Mouse (Mus musculus) ES-E14 (cell line): ENCODE data around the gene Trp63. TPM values are rescaled to one million over a fixed set of nuclear protein-coding genes. Genes with fewer than 3 reads are reported as not detected.

Experiments
- DNase-seq: peaks from one replicate; pipeline ENCODE4 v3.0.0-alpha.2; 2013; ENCODE audit warnings: low read depth, low spot score
- H3K27ac ChIP-seq: 2 replicates; pipeline ENCODE4 v1.5.1; 2012; ENCODE audit warnings: low read depth, mild to moderate bottlenecking, low read length, moderate library complexity, mixed read lengths; ENCODE audit not compliant: poor library complexity, insufficient read depth, severe bottlenecking
- H3K36me3 ChIP-seq: 2 replicates; pipeline ENCODE4 v1.6.1; 2012; ENCODE audit warnings: mild to moderate bottlenecking, low read length, moderate library complexity, mixed read lengths; ENCODE audit not compliant: control insufficient read depth, poor library complexity, insufficient read depth, severe bottlenecking
- H3K4me1 ChIP-seq, 2 experiments: fragments of 150-350 bp in 1 of 2; sonication (generic) in 1 of 2; 2 replicates each; pipeline ENCODE4 v1.6.1; 2012; ENCODE audit warnings: low read length in 2 of 2, mild to moderate bottlenecking in 1 of 2, mixed read lengths in 1 of 2; ENCODE audit not compliant: control insufficient read depth in 2 of 2, insufficient read depth in 2 of 2, poor library complexity in 1 of 2
- H3K4me3 ChIP-seq, 2 experiments: fragments of 150-350 bp in 1 of 2; sonication (generic) in 1 of 2; 2 replicates each; pipeline ENCODE4 v1.5.1; 2012; ENCODE audit warnings: low read length in 2 of 2, low read depth in 1 of 2, mild to moderate bottlenecking in 1 of 2, mixed read lengths in 1 of 2; ENCODE audit not compliant: insufficient read depth in 1 of 2, poor library complexity in 1 of 2, severe bottlenecking in 1 of 2
- H3K9ac ChIP-seq: 2 replicates; pipeline ENCODE4 v1.6.1; 2012; ENCODE audit warnings: low read depth, mild to moderate bottlenecking, low read length, mixed read lengths; ENCODE audit not compliant: poor library complexity, insufficient read depth, severe bottlenecking
- H3K9me3 ChIP-seq: fragments of 150-350 bp; sonication (generic); 2 replicates; pipeline ENCODE4 v1.6.1; 2012; ENCODE audit warnings: low read depth, mild to moderate bottlenecking, low read length; ENCODE audit not compliant: control insufficient read depth, insufficient read depth
- CHD2 ChIP-seq: IDR thresholded peaks from 2 replicates; pipeline ENCODE4 v1.6.1; 2014; ENCODE audit warnings: mild to moderate bottlenecking, low read depth, low read length, inconsistent platforms
- HCFC1 ChIP-seq: IDR thresholded peaks from 2 replicates; pipeline ENCODE4 v1.6.1; 2012; ENCODE audit warnings: low read length, inconsistent platforms, borderline replicate concordance; ENCODE audit not compliant: insufficient read depth
- MAFK ChIP-seq: IDR thresholded peaks from 2 replicates; pipeline ENCODE4 v1.6.1; 2014; ENCODE audit warnings: mild to moderate bottlenecking, low read depth, low read length, inconsistent platforms; ENCODE audit not compliant: insufficient read depth
- ZC3H11A ChIP-seq: IDR thresholded peaks from 2 replicates; pipeline ENCODE4 v1.6.1; 2012; ENCODE audit warnings: low read depth, mild to moderate bottlenecking, inconsistent platforms, low read length, borderline replicate concordance
- ZNF384 ChIP-seq: IDR thresholded peaks from 2 replicates; pipeline ENCODE4 v1.6.1; 2012; ENCODE audit warnings: low read depth, low read length, inconsistent platforms
- in situ Hi-C, 2 experiments: fragments of 600-800 bp; cut with MboI; formaldehyde crosslinking; loops; one replicate each; pipeline ENCODE4 v1.15.1; 2025; ENCODE audit warnings: low sequenced_read_pairs in 2 of 2, inconsistent platforms in 1 of 2; ENCODE audit not compliant: unreplicated experiment in 2 of 2
- total RNA-seq: library from RNA; depleted of rRNA; stranded (reverse); fragments of 300-350 nt; gene quantifications from 2 replicates; pipeline ENCODE4 v1.2.3, GENCODE M21; 2012

Gene Trp63
- total RNA-seq, 1 experiment, result 0.13 TPM

- no peak overlapping the region for H3K9ac ChIP-seq
- TF ChIP-seq ZC3H11A (no peak), ZNF384 (no peak), CHD2 (no peak), HCFC1 (no peak), MAFK (no peak)
- H3K27ac ChIP-seq, result no peak overlapping the region
- H3K4me1 ChIP-seq, result no peaks in the 10 kb centered on the region
- H3K4me3 ChIP-seq, result no peak overlapping the region
- no peaks in the 10 kb centered on the region for H3K36me3 ChIP-seq
- H3K9me3 ChIP-seq, result no peaks in the 10 kb centered on the region
- in situ Hi-C loops, result no loop called here
- no peak for DNase-seq
Measured at GRCm38 (mm10) chr16:25786457-25786856, 102.9 kb downstream of the Trp63 start.

GRCm38 (mm10) chr16:25792640-25793266 is 109.2 kb downstream of the Trp63 start:
- Histone ChIP-seq H3K9ac (no peak overlapping the region), H3K27ac (no peak overlapping the region), H3K4me3 (no peak overlapping the region), H3K36me3 (no peaks in the 10 kb centered on the region), H3K9me3 (no peaks in the 10 kb centered on the region), H3K4me1 (no peaks in the 10 kb centered on the region)
- no peak for DNase-seq
- TF ChIP-seq CHD2 (no peak), ZC3H11A (no peak), HCFC1 (no peak), ZNF384 (no peak), MAFK (no peak)
- in situ Hi-C loops, result no loop called here

GRCm38 (mm10) chr16:25797732-25798294 is 114.2 kb downstream of the Trp63 start:
- Histone ChIP-seq H3K9me3 (no peaks in the 10 kb centered on the region), H3K4me1 (no peaks in the 10 kb centered on the region), H3K27ac (no peak overlapping the region), H3K36me3 (no peaks in the 10 kb centered on the region), H3K9ac (no peak overlapping the region), H3K4me3 (no peak overlapping the region)
- in situ Hi-C loops, result no loop called here
- TF ChIP-seq ZNF384 (no peak), ZC3H11A (no peak), CHD2 (no peak), HCFC1 (no peak), MAFK (no peak)
- DNase-seq, result no peak

GRCm38 (mm10) chr16:25799618-25800017 is 116.1 kb downstream of the Trp63 start:
- Histone ChIP-seq H3K4me3 (no peak overlapping the region), H3K9me3 (no peaks in the 10 kb centered on the region), H3K4me1 (no peaks in the 10 kb centered on the region), H3K9ac (no peak overlapping the region), H3K27ac (no peak overlapping the region), H3K36me3 (no peaks in the 10 kb centered on the region)
- no peak for TF ChIP-seq CHD2
- no peak for TF ChIP-seq ZNF384
- no peak for TF ChIP-seq HCFC1
- TF ChIP-seq MAFK, result no peak
- TF ChIP-seq ZC3H11A, result no peak
- in situ Hi-C loops, result no loop called here
- DNase-seq, result no peak

DNA sequence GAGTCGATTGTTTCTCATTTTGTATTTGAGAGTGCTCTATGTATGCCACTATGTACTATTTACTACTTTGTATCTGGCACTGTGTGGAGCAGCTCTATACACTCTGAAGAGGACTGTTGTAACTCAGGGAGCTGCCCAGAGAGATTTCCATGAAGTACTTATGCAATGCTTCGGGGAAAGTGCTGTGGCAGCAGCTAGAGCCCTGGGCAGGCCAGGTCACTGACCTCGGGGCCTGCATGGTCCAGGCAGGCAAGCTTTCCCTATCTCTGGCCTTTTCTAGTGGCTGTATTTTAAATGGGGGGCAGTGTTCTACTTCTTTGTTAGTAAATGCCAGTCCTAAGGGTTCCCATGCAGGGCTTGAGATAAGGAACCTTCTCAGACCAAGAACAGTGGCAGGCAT is 121.4 kb downstream of the Trp63 start:
- Histone ChIP-seq H3K4me3 (no peak overlapping the region), H3K36me3 (no peaks in the 10 kb centered on the region), H3K27ac (no peak overlapping the region), H3K4me1 (no peaks in the 10 kb centered on the region), H3K9ac (no peak overlapping the region), H3K9me3 (no peaks in the 10 kb centered on the region)
- in situ Hi-C loops, result no loop called here
- no peak for DNase-seq
- TF ChIP-seq ZC3H11A (no peak), HCFC1 (no peak), CHD2 (no peak)
